Mouse (Mus musculus): Measurements from ENCODE around the gene Gm11011. TPM values are rescaled to one million over a fixed set of nuclear protein-coding genes. Genes with fewer than 3 reads are reported as not detected.

Gene Gm11011
- total and polyA plus RNA-seq, 3 experiments, result not detected

DNA sequence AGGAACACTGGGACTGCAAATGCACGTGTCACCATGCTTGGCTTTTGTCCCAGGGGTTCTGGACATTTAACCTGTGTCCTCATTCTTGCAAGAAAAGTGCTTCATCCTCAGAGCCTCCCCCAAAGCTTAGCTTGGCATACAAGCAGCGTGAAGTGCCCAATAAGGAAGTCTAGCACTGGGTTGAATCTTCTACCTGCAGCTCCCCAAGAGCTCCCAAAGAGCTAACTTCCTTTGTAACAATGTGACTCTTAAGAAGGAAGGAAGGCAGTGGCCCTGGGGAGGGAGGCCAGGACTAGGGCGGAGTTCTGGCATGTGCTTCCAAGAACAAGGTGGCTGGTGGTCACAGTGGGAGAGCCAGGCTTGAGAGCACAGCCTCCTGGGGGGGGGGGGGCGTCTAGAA lies 27.1 kb upstream of the Gm11011 start (continued):
- TF ChIP-seq SIN3A (IDR thresholded peaks at IDR 0.05; ENCODE audit: low read length), result no peak

DNA sequence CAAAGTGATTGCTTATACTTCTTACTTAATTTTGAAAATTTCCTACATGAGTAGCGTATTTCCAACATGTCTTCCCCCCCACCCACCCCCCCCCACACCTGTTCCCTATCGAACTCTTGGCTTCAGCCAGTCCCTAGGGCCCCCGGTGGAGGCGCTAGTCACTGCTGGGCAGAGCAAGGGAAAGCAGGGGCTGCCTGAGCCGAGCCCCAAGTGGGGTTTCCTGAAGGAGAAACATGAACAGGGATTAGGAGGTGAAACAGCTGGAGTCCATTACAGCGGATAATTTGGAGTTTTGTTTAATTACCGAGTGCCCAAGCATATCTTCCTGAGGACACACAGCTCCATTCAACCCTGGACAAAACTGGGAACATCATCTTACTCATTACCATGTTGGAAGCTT lies 24.0 kb upstream of the Gm11011 start:
- no peak overlapping the region for H3K9ac ChIP-seq (ENCODE audit: insufficient read depth, low read depth)
- no peaks in the 10 kb centered on the region for H3K79me2 ChIP-seq (replicated peaks; ENCODE audit: control insufficient read depth, extremely low read depth, insufficient read depth, poor library complexity, severe bottlenecking)
- H3K9me3 ChIP-seq (replicated peaks; ENCODE audit: low read length), result peaks cover 87% of the 10 kb centered on the region
- DNase-seq (ENCODE audit: extremely low read depth), result no peak
- TF ChIP-seq CTCF (conservative IDR thresholded peaks at IDR 0.05 in 1 of 2, IDR thresholded peaks at IDR 0.05 in 1 of 2; ENCODE audit: low read depth in 2 of 2, low read length in 2 of 2), result no peak
- no peak for TF ChIP-seq USF2 (conservative IDR thresholded peaks at IDR 0.05; ENCODE audit: low read depth, low read length)
- TF ChIP-seq GABPA (IDR thresholded peaks at IDR 0.05; ENCODE audit: insufficient replicate concordance, low read depth, low read length), result no peak
- TF ChIP-seq NRF1 (IDR thresholded peaks at IDR 0.05; ENCODE audit: low read depth, low read length), result no peak
- no peak for TF ChIP-seq ELF1 (IDR thresholded peaks at IDR 0.05; ENCODE audit: low read depth, low read length)
- TF ChIP-seq KAT2A (IDR thresholded peaks at IDR 0.05; ENCODE audit: insufficient replicate concordance, low read length), result no peak
- TF ChIP-seq TCF12 (IDR thresholded peaks at IDR 0.05; ENCODE audit: low read depth, low read length), result no peak
- TF ChIP-seq MAX (IDR thresholded peaks at IDR 0.05; ENCODE audit: low read length), result no peak
- no peak for TF ChIP-seq UBTF (IDR thresholded peaks at IDR 0.05; ENCODE audit: low read depth, low read length)
- dilution Hi-C loops (cut with MboI; ENCODE audit: extremely low pct_ligation_motif_present, extremely low pct_unique_long_range_greater_than_20kb, low sequenced_read_pairs), result no loop called here
- no peaks in the 10 kb centered on the region for H3K4me1 ChIP-seq (ENCODE audit: control insufficient read depth in 1 of 2, insufficient read depth in 2 of 2)
- no peak overlapping the region for H3K4me2 ChIP-seq (ENCODE audit: insufficient read depth, low read depth, poor library complexity, severe bottlenecking)
- H3K36me3 ChIP-seq (replicated peaks in 1 of 2; ENCODE audit: control insufficient read depth in 1 of 2, insufficient read depth in 1 of 2, low read length in 1 of 2), result no peaks in the 10 kb centered on the region
- no peak overlapping the region for H3K27ac ChIP-seq (ENCODE audit: insufficient read depth, low read depth)
- in situ Hi-C loops (cut with MboI; ENCODE audit: low pct_ligation_motif_present, low pct_unique_long_range_greater_than_20kb, low sequenced_read_pairs), result no loop called here
- H3K27me3 ChIP-seq (replicated peaks), result no peaks in the 10 kb centered on the region
- H3K4me3 ChIP-seq (replicated peaks in 1 of 3; ENCODE audit: low read depth in 2 of 3, low read length in 2 of 3, poor library complexity in 1 of 3), result no peak overlapping the region

DNA sequence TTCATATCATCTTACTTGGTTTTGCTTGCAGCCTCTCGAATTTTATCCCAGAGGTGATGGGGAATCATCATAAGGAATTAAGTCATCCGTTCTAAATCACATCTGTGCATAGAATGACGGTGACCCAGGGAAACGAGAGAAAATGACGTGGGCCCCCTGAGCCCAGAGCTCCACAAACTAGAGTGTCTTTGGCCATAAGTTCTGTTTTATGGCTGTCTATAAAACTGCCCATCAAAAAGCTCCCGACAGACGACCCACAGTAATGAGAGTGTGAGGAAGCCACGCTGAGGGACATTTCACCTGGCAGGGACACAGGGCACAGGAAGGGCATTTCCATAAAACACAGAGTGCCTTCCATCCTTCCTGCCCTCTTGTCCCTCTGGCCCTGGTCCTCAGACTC lies 23.3 kb upstream of the Gm11011 start:
- no peaks in the 10 kb centered on the region for H3K27me3 ChIP-seq (replicated peaks)
- H3K4me3 ChIP-seq (replicated peaks in 1 of 3; ENCODE audit: low read depth in 2 of 3, low read length in 2 of 3, poor library complexity in 1 of 3), result no peak overlapping the region
- no peaks in the 10 kb centered on the region for H3K4me1 ChIP-seq (ENCODE audit: control insufficient read depth in 1 of 2, insufficient read depth in 2 of 2)
- H3K9me3 ChIP-seq (replicated peaks; ENCODE audit: low read length), result peaks cover 84% of the 10 kb centered on the region
- H3K9ac ChIP-seq (ENCODE audit: insufficient read depth, low read depth), result no peak overlapping the region
- no peak overlapping the region for H3K27ac ChIP-seq (ENCODE audit: insufficient read depth, low read depth)
- no peak overlapping the region for H3K4me2 ChIP-seq (ENCODE audit: insufficient read depth, low read depth, poor library complexity, severe bottlenecking)
- H3K79me2 ChIP-seq (replicated peaks; ENCODE audit: control insufficient read depth, extremely low read depth, insufficient read depth, poor library complexity, severe bottlenecking), result no peaks in the 10 kb centered on the region
- H3K36me3 ChIP-seq (replicated peaks in 1 of 2; ENCODE audit: control insufficient read depth in 1 of 2, insufficient read depth in 1 of 2, low read length in 1 of 2), result no peaks in the 10 kb centered on the region
- TF ChIP-seq CHD1 (IDR thresholded peaks at IDR 0.05; ENCODE audit: low read depth, low read length), result no peak
- TF ChIP-seq BHLHE40 (IDR thresholded peaks at IDR 0.05; ENCODE audit: low read depth, low read length), result no peak
- no peak for TF ChIP-seq MAZ (IDR thresholded peaks at IDR 0.05; ENCODE audit: low read depth, low read length)
- no peak for TF ChIP-seq ELF1 (IDR thresholded peaks at IDR 0.05; ENCODE audit: low read depth, low read length)
- TF ChIP-seq USF2 (conservative IDR thresholded peaks at IDR 0.05; ENCODE audit: low read depth, low read length), result no peak
- TF ChIP-seq CTCF (conservative IDR thresholded peaks at IDR 0.05 in 1 of 2, IDR thresholded peaks at IDR 0.05 in 1 of 2; ENCODE audit: low read depth in 2 of 2, low read length in 2 of 2), result no peak
- TF ChIP-seq MAX (IDR thresholded peaks at IDR 0.05; ENCODE audit: low read length), result no peak
- no peak for TF ChIP-seq USF1 (IDR thresholded peaks at IDR 0.05; ENCODE audit: low read depth, low read length)
- TF ChIP-seq MYC (IDR thresholded peaks at IDR 0.05; ENCODE audit: low read depth, low read length), result no peak
- no peak for TF ChIP-seq NELFE (IDR thresholded peaks at IDR 0.05; ENCODE audit: low read depth, low read length)
- TF ChIP-seq PAX5 (IDR thresholded peaks at IDR 0.05; ENCODE audit: low read length), result no peak
- no peak for TF ChIP-seq POLR2A (IDR thresholded peaks at IDR 0.05; ENCODE audit: low read depth, low read length)
- TF ChIP-seq TCF12 (IDR thresholded peaks at IDR 0.05; ENCODE audit: low read depth, low read length), result no peak
- no peak for TF ChIP-seq E2F4 (IDR thresholded peaks at IDR 0.05; ENCODE audit: insufficient replicate concordance, low read depth, low read length)
- TF ChIP-seq ZNF384 (IDR thresholded peaks at IDR 0.05; ENCODE audit: low read depth, low read length), result no peak
- TF ChIP-seq MXI1 (IDR thresholded peaks at IDR 0.05; ENCODE audit: low read depth, low read length), result no peak
- TF ChIP-seq SIN3A (IDR thresholded peaks at IDR 0.05; ENCODE audit: low read length), result no peak
- no peak for TF ChIP-seq JUND (conservative IDR thresholded peaks at IDR 0.05; ENCODE audit: low read depth, low read length)
- in situ Hi-C loops (cut with MboI; ENCODE audit: low pct_ligation_motif_present, low pct_unique_long_range_greater_than_20kb, low sequenced_read_pairs) (no loop called here), dilution Hi-C loops (cut with MboI; ENCODE audit: extremely low pct_ligation_motif_present, extremely low pct_unique_long_range_greater_than_20kb, low sequenced_read_pairs) (no loop called here)
- DNase-seq (ENCODE audit: extremely low read depth), result no peak

All from CH12.LX (cell line).